Mouse (Mus musculus) lung, adult 2 months (tissue): ENCODE measurements around the gene Hist1h2af. TPM values are rescaled to one million over a fixed set of nuclear protein-coding genes. Genes with fewer than 3 reads are reported as not detected.
"Not testable (repeated sequence)": the region's sequence is repeated elsewhere in the genome, so short reads cannot be mapped to it uniquely, and the experiment has no call there.

Experiments used
- DNase-seq: peaks from one replicate; pipeline ENCODE4 v3.0.0; 2022
- H3K4me1 ChIP-seq: fragments of 200-500 bp; 2 replicates; pipeline ENCODE4 v1.6.1; 2011; ENCODE audit warnings: low read length; ENCODE audit not compliant: control insufficient read depth, insufficient read depth
- H3K4me3 ChIP-seq: fragments of 200-500 bp; replicated peaks from 2 replicates; pipeline ENCODE3; 2011; ENCODE audit warnings: low read depth, mild to moderate bottlenecking, control low read depth, low read length; ENCODE audit errors: extremely low read depth
- CTCF ChIP-seq: fragments of 200-500 bp; IDR thresholded peaks from 2 replicates; pipeline ENCODE4 v1.5.1; 2011; ENCODE audit warnings: mild to moderate bottlenecking, low read length, control low read depth; ENCODE audit not compliant: insufficient read depth
- POLR2A ChIP-seq: fragments of 200-500 bp; IDR thresholded peaks from 2 replicates; pipeline ENCODE4 v1.6.1; 2011; ENCODE audit warnings: low read depth, mild to moderate bottlenecking, control low read depth, low read length, borderline replicate concordance; ENCODE audit errors: extremely low read depth
- WGBS: fragments of 180-500 bp; shearing (Covaris S2); methylation state at CpG from one replicate; pipeline ENCODE4 v1.1.7; 2018; 5-methylcytosine and 5-hydroxymethylcytosine counted together
- polyA plus RNA-seq: library from polyadenylated mRNA; depleted of rRNA; stranded (reverse); fragments of >200 nt; gene quantifications from 2 replicates; pipeline ENCODE4 v1.2.3, GENCODE M21; 2012

Hist1h2af gene
- polyA plus RNA-seq, 1 experiment, result 47.1 TPM

DNA sequence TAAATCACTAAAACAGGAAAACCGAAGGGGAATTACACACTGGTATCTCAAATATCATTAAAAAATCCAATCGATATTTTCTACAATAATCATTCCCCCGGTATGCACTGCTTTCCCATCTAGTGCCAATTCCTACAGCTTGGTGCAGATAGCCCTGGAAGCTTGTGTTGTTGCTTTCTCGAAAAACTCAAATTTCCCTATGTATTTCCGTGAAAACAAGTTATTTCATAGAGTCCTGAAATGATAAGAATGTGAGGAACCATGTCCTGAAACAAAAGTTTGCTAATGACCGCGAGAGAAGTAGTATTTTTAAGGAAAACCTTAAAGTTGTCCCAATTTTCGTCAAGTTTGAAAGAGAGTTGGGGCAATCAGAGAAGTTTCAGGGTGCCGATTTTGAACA is 20.7 kb downstream of the Hist1h2af start:
- H3K4me3 ChIP-seq, result peak overlapping the region; percentile 46
- H3K4me1 ChIP-seq, result peaks cover 5% of the 10 kb centered on the region
- TF ChIP-seq CTCF, result no peak
- no peak for TF ChIP-seq POLR2A
- no peak for DNase-seq
- WGBS, result 19% methylated on average over 9 of the region's 9 CpGs

DNA sequence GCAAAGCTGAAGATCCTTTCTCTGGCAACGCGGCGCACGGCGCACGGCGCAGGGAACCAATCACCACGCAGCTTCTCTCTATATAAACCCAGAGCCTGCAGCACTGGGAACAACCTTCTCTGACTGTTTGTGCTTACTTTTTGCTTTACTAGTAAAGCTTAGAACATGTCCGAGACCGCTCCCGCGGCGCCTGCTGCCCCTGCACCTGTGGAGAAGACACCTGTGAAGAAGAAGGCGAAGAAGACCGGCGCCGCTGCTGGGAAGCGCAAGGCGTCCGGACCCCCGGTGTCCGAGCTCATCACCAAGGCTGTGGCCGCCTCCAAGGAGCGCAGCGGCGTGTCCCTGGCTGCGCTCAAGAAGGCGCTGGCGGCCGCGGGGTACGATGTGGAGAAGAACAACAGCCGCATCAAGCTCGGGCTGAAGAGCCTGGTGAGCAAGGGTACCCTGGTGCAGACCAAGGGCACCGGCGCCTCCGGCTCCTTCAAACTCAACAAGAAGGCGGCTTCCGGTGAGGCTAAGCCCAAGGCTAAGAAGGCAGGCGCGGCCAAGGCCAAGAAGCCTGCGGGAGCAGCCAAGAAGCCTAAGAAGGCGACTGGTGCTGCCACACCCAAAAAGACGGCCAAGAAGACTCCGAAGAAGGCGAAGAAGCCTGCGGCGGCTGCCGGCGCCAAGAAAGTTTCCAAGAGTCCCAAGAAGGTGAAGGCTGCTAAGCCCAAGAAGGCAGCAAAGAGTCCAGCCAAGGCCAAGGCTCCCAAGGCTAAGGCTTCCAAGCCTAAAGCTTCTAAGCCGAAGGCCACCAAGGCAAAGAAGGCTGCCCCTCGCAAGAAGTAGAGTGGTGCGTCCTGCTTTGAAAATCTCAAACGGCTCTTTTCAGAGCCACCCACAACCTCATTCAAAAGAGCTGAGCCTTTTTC is 21.5 kb downstream of the Hist1h2af start:
- DNase-seq, result peak; percentile 67
- Histone ChIP-seq H3K4me3 (peak overlapping the region; percentile 87), H3K4me1 (peaks cover 5% of the 10 kb centered on the region)
- no peak for TF ChIP-seq CTCF
- TF ChIP-seq POLR2A, result peak; percentile 81
- under 1% methylated on average over 54 of the region's 54 CpGs for WGBS

DNA sequence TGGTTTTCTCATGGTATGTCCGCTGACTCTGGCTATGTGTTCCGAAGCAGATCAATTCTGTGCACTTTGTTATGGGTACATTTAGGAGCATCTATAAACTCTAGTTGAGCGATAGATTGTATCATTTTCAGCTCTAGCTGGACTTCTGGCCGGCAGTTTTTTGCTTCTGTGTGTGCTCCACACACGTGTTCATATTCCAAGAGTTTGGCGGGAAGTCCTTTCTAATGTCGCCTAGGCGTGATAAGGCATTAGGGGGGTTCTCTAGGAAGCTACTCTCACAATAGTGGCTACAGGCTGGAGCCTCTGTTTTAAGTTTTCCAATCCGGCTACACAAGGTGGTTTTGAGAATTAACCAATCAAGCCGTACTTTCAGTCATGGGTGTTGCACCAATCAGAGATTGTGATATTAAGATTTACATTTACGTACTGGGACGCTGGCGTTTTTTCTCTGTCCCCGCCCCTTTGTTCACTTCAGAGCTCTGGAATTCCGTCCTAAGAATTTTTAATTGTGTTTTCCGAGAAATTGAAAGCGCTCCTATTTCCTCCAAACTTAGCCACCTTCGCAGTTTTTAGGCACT is 22.2 kb downstream of the Hist1h2af start:
- WGBS, result under 1% methylated on average over 18 of the region's 18 CpGs
- DNase-seq, result peak; percentile 59
- TF ChIP-seq POLR2A (peak; percentile 30; the same call in 1 of the 2 replicates), CTCF (no peak)
- peaks cover 5% of the 10 kb centered on the region for H3K4me1 ChIP-seq
- peak overlapping the region; percentile 73 for H3K4me3 ChIP-seq

DNA sequence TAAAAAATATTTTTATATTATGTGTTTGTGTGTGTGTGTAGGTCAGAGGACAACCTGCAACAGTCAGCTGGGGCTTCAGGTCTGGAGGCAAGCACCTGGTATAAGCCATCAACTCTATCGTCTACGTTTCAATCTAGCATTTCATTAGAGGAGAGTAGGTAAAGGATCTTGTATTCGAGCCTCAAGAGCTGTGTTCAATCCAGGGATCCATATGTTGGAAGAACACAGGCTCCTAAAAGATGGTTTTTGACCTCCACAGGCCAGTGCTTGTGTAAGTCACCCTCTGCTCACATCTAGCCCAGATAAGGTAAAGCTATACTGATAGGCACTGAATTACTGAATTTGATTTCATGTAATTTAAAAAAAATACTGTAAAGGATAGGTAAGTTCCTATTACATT is 23.2 kb downstream of the Hist1h2af start:
- Histone ChIP-seq H3K4me1 (peaks cover 5% of the 10 kb centered on the region), H3K4me3 (no peak overlapping the region)
- 64% methylated on average over 3 of the region's 3 CpGs for WGBS
- TF ChIP-seq POLR2A, result no peak
- TF ChIP-seq CTCF, result no peak
- no peak for DNase-seq

DNA sequence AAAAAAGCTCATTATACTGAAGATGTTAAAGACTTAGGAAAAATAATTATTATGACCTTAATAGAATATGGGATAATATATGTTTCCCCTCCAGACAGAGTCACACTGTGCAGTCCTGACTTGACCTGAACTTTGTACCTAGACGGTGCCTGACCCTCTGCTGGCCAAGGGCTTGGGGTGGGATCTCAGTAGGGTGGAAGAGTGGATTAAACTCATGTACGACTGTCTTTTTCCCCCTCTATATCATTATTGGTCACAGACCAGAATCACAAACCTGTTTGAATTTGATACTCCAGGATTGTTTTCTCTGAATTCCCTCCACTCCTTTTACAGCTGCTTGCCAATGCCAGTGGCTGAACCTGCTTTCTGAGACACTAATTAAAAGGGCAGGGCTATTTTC is 27.0 kb downstream of the Hist1h2af start:
- DNase-seq, H3K4me1 ChIP-seq, H3K4me3 ChIP-seq: not testable (repeated sequence)
- WGBS, result 32% methylated on average over 2 of the region's 2 CpGs

DNA sequence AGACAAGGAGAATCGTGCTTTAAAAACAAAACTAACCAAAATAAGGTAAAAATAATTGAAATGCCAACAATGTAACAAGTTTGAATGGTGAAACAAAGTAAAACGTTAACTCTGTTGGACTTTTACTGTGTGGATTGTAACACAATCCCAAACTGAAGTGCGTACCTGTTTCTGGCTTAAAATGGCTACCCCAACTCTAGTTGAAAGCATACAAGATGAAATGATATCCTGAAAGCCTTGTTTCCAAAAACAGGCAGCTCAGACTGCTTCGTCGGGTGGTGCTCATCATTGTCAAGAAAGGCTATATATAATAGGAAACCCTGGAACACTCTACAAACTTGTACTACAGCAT is 27.8 kb downstream of the Hist1h2af start:
- 0% methylated on average over 2 of the region's 5 CpGs for WGBS
- DNase-seq, H3K4me3 ChIP-seq, H3K4me1 ChIP-seq: not testable (repeated sequence)

DNA sequence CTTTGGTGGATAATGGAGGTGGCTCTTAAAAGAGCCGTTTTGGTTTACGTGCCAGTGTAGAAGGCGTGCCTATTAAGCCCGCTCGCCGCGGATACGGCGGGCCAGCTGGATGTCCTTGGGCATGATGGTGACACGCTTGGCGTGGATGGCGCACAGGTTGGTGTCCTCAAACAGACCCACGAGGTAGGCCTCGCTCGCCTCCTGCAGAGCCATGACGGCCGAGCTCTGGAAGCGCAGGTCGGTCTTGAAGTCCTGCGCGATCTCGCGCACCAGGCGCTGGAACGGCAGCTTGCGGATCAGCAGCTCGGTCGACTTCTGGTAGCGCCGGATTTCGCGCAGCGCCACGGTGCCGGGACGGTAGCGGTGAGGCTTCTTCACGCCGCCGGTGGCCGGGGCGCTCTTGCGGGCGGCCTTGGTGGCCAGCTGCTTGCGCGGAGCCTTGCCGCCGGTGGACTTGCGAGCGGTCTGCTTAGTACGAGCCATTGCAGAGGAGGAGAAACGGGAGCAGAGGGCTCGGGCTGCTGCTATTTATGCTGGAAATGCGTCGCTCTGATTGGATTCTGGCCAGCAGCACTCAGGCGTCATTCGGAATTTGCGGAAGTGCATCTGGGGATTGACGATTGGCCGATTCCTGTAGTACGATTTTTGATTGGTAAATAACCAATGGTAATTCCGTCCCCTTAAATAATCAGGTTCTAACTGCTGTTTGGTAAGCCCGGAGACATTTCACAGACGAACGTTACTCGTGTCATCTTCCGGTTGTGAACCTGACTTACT is 28.4 kb downstream of the Hist1h2af start, which contains the start of gene Hist1h3e:
Gene Hist1h3e, minus strand, starts transcription at position 487 of the 777 bp plus-strand sequence.
- under 1% methylated on average over 56 of the region's 67 CpGs for WGBS
- peak; percentile 90 for DNase-seq
- TF ChIP-seq POLR2A, result peak; percentile 95
- H3K4me3 ChIP-seq, result peak within 1 kb of the TSS; percentile 65
- not testable (repeated sequence) for H3K4me1 ChIP-seq

DNA sequence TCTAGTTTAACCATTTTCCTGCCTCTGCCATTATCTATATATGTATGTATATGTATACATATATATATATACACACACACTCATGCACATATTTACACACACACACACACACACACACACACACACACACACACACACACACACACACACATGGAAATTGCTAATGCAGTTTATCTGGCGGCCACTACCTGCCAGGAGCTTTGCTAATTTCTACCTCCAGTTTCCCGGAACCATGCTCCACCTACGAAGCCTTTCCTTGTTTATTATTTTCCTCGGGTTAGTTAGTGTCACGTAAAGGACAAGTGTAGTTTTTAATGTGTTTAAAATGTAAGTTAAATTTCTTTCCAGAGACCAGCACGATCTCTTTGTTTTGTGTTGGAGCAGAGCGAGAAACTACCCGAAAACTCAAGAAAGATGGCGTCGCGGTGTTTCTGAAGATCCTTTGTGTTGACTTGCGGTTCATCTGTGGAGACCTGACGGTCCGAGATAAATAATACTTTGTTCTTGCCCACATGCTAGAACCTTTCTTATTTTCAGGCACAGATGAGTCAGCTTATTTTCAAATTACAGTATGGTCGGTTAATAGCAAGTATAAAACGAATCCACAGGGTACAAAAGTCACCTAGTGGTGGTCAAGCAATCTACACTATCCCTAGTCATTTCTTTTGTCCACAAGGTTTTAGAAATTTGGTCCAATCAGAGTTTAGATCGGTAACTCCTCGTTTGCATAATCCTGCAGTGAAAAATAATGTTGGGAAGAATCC is 29.2 kb downstream of the Hist1h2af start:
- DNase-seq, result no peak
- WGBS, result 2% methylated on average over 18 of the region's 18 CpGs
- Histone ChIP-seq H3K4me3 (peak overlapping the region; percentile 65), H3K4me1 (no peaks in the 10 kb centered on the region; the same call in 1 of the 2 replicates)
- peak; percentile 26; the same call in 1 of the 2 replicates for TF ChIP-seq POLR2A
- peak; percentile 19; the same call in 1 of the 2 replicates for TF ChIP-seq CTCF

DNA sequence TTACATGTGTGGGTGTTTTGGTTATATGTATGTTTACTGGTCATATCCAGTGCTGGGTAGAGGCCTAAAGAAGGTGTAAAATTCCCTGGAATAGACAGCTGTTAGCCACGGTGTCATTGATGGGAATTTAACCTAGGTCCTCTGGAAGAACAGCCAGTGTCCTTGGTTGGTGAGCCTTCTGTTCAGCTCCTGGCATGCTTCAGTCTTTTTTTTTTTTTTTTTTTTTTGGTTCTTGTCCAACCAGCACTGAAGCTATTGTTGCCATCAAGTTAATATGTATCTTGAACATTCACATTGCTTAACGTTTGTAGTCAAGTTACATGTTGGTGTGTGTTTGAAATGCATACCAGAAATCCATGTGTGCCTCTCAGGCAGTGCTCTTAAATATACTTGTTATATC is 30.8 kb downstream of the Hist1h2af start:
- DNase-seq, result no peak
- 74% methylated on average over 2 of the region's 2 CpGs for WGBS
- Histone ChIP-seq H3K4me3 (no peak overlapping the region), H3K4me1 (no peaks in the 10 kb centered on the region; the same call in 1 of the 2 replicates)
- TF ChIP-seq POLR2A (no peak), CTCF (no peak)

DNA sequence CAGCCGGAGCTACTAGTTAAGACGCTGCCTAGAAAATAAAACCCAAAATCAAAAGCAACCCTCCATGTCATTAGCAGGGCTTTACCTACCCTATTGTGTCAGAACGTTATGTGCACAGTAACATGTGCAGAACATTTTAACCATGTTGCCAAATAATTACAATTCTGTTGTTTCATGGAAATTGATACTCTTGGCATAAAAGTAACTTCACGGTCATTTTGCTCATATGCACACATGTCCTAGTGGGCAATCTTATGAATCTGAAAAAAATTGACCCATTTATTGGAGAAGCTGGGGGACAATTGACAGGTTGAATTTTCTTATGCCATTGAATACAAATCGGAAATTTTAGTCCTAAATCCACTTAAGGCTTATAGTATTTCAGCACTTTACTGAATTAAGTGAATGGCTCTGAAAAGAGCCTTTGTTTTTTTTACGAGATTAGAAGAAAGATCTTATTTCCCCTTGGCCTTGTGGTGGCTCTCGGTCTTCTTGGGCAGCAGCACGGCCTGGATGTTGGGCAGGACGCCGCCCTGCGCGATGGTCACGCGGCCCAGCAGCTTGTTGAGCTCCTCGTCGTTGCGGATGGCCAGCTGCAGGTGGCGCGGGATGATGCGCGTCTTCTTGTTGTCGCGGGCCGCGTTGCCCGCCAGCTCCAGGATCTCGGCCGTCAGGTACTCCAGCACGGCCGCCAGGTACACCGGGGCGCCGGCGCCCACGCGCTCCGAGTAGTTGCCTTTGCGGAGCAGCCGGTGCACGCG is 36.7 kb downstream of the Hist1h2af start:
- not testable (repeated sequence) for H3K4me1 ChIP-seq, DNase-seq, H3K4me3 ChIP-seq
- WGBS, result 1% methylated on average over 29 of the region's 41 CpGs
